Mouse (Mus musculus): ENCODE data around the gene Mafb. TPM values are rescaled to one million over a fixed set of nuclear protein-coding genes. Genes with fewer than 3 reads are reported as not detected.

The Mafb gene
- polyA plus RNA-seq (2021; fragmentation: Nextera tagmentation), result 3.5 and 4.4 TPM in 2 replicates
- long read RNA-seq, experiment 1, transcript Mafb-201 (1 exons, 3,363 nt), result major isoform, 15 of 16 reads
- long read RNA-seq, experiment 1, partial matches to known transcripts, result 0 of 16 reads
- long read RNA-seq, experiment 1, other reads (novel, unspliced or antisense), result 1 of 16 reads
- long read RNA-seq, experiment 2, transcript Mafb-201 (1 exons, 3,363 nt), result major isoform, 26 of 26 reads
- long read RNA-seq, experiment 2, partial matches to known transcripts, result 0 of 26 reads
- long read RNA-seq, experiment 2, other reads (novel, unspliced or antisense), result 0 of 26 reads

GRCm38 (mm10) chr2:160366980-160367338, at the start of gene Mafb:
Gene Mafb (minus strand): TSS chr2:160367065.

GRCm38 (mm10) chr2:160334111-160334661, 32.7 kb downstream of the Mafb start, which contains the start of gene Gm826:
Gene Gm826 (minus strand): TSS chr2:160334162.

Other genes starting within 250 kb of the Mafb start
- not detected in 2 replicates for gene Gm826, start 32.9 kb downstream of the Mafb start, polyA plus RNA-seq (2021; fragmentation: Nextera tagmentation)

Data from layer of hippocampus, adult 6 months (tissue).